Mouse (Mus musculus) heart, adult 2 months (tissue): ENCODE measurements around the gene Gjb5. TPM values are rescaled to one million over a fixed set of nuclear protein-coding genes. Genes with fewer than 3 reads are reported as not detected.

Source experiments
- DNase-seq, 2 experiments: peaks; one replicate each; pipeline ENCODE4 v3.0.0; 2021
- H3K27ac ChIP-seq: fragments of 200-600 bp; 2 replicates; pipeline ENCODE4 v1.8.1; 2022
- H3K27me3 ChIP-seq: fragments of 200-500 bp; 2 replicates; pipeline ENCODE4 v1.6.1; 2012; ENCODE audit warnings: mild to moderate bottlenecking, low read length, inconsistent platforms, mixed read lengths; ENCODE audit not compliant: control insufficient read depth, insufficient read depth
- H3K36me3 ChIP-seq: fragments of 200-500 bp; 2 replicates; pipeline ENCODE4 v1.6.1; 2012; ENCODE audit warnings: low read length, inconsistent platforms; ENCODE audit not compliant: control insufficient read depth, insufficient read depth
- H3K4me1 ChIP-seq: fragments of 200-500 bp; 2 replicates; pipeline ENCODE4 v1.6.1; 2011; ENCODE audit warnings: low read length; ENCODE audit not compliant: control insufficient read depth, insufficient read depth
- H3K4me3 ChIP-seq: fragments of 200-600 bp; 2 replicates; pipeline ENCODE4 v1.8.1; 2022
- H3K79me2 ChIP-seq: fragments of 200-500 bp; replicated peaks from 2 replicates; pipeline ENCODE4 v1.6.1; 2012; ENCODE audit warnings: mild to moderate bottlenecking, inconsistent platforms, low read length, moderate library complexity, mixed read lengths; ENCODE audit not compliant: control insufficient read depth, insufficient read depth
- H3K9ac ChIP-seq: fragments of 200-500 bp; 2 replicates; pipeline ENCODE4 v1.6.1; 2012; ENCODE audit warnings: low read depth, mild to moderate bottlenecking, control low read depth, inconsistent platforms, low read length, mixed read lengths
- CTCF ChIP-seq: fragments of 200-600 bp; IDR thresholded peaks from 2 replicates; pipeline ENCODE4 v1.8.1; 2022; ENCODE audit warnings: antibody characterized with exemption, mild to moderate bottlenecking, moderate library complexity
- EP300 ChIP-seq: fragments of 200-500 bp; IDR thresholded peaks from 2 replicates; pipeline ENCODE4 v1.6.1; 2011; ENCODE audit warnings: low read depth, low read length, control low read depth; ENCODE audit not compliant: insufficient read depth
- POLR2A ChIP-seq: fragments of 200-500 bp; IDR thresholded peaks from 2 replicates; pipeline ENCODE4 v1.6.1; 2011; ENCODE audit warnings: mild to moderate bottlenecking, low read depth, low read length, control low read depth; ENCODE audit not compliant: insufficient read depth
- WGBS: fragments of 180-500 bp; shearing (Covaris S2); methylation state at CpG from one replicate; pipeline ENCODE4 v1.1.7; 2018; 5-methylcytosine and 5-hydroxymethylcytosine counted together
- intact Hi-C: fragments of 180-260 bp; cut with DNase I; formaldehyde crosslinking; loops from one replicate; pipeline ENCODE4 v1.15.1; 2025
- polyA plus RNA-seq: library from polyadenylated mRNA; depleted of rRNA; stranded (reverse); fragments of >200 nt; gene quantifications from 2 replicates; pipeline ENCODE4 v1.2.3, GENCODE M21; 2012
- total RNA-seq, 2 experiments: library from RNA; stranded (reverse); gene quantifications; 2 replicates each; pipeline ENCODE4 v1.2.3; 2021

Gene Gjb5
- total and polyA plus RNA-seq, 3 experiments = 0.16 to 0.78 (median 0.29) TPM

DNA sequence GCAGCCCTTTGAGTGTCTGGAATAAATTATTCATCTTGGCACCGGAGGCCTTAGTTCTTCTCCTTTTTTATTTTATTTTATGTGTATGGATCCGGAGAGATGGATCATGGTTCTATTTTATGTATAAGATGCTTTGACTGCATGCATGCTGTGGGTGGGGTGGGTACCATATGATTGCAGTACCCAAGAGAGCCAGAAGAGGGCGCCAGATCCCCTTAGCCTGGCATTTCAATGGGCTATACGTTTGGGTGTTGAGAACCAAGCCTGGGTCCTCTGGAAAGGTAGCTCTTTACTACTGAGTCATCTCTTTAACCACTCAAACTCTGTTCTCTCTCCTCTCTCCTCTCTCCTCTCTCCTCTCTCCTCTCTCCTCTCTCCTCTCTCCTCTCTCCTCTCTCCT, 19.4 kb upstream of the Gjb5 start:
- WGBS = 36% methylated on average over 4 of the region's 4 CpGs
- intact Hi-C loops = no loop called here
- no peak for DNase-seq
- H3K27ac ChIP-seq = no peak overlapping the region
- H3K36me3 ChIP-seq = no peaks in the 10 kb centered on the region
- no peak overlapping the region for H3K9ac ChIP-seq
- no peaks in the 10 kb centered on the region for H3K4me1 ChIP-seq
- H3K27me3 ChIP-seq = no peaks in the 10 kb centered on the region
- TF ChIP-seq CTCF = peak; percentile 61
- no peak for TF ChIP-seq EP300
- TF ChIP-seq POLR2A = no peak
- no peaks in the 10 kb centered on the region for H3K79me2 ChIP-seq
- no peak overlapping the region for H3K4me3 ChIP-seq

DNA sequence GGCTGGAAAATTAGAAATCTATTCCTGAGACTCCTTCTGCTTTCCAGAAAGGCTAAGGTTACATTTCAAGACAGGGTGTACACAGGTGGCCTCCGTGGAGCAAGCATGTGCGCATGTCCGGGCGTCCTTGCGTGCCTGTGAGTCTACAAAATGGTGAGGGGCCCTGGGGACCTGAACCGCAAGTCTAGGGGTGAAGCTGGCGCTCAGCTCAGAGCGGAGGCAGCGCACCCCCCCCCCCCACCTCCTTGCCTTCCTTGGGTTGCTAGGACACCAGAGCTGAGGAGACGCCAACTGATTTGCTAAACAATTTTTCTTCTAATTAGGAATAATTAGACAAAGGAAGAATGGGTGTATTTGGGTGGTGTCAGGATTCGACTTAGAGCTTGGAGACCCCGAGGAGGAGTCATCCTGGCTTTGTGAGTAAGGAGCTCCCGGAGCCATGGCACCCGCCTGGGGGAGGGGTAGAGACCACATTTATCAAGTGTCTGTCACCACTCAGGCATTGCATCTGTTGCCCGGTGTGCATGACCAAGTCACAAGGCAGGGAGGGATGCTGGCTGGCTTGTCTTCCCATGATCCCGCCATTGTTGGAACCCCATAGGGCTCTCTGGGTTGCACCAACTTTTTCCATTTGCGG, 17.7 kb upstream of the Gjb5 start:
- no peak overlapping the region for H3K4me3 ChIP-seq
- no peaks in the 10 kb centered on the region for H3K79me2 ChIP-seq
- H3K27me3 ChIP-seq = no peaks in the 10 kb centered on the region
- 78% methylated on average over 17 of the region's 17 CpGs for WGBS
- no peak overlapping the region for H3K9ac ChIP-seq
- DNase-seq = no peak
- H3K36me3 ChIP-seq = no peaks in the 10 kb centered on the region
- TF ChIP-seq POLR2A = no peak
- no peak for TF ChIP-seq CTCF
- no peak for TF ChIP-seq EP300
- H3K4me1 ChIP-seq = no peaks in the 10 kb centered on the region
- intact Hi-C loops = no loop called here
- H3K27ac ChIP-seq = no peak overlapping the region

DNA sequence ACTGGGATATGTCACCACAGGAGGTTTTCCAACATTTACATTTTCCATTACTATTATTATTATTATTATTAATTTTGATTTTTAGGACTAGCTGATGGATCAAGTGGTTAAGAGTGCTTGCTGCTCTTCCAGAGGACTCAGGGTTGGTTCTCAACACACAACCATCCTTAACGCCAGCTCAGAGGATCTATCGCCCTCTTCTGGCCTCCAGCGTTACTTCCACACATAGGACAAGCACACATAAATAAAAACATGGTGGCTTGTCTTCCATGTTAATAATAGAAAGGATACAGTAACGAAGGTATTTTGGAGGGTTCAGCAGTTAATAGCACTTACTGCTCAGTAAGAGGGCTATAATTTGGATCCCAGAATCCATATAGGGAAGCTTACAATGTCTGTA, 16.7 kb upstream of the Gjb5 start:
- H3K4me1 ChIP-seq = no peaks in the 10 kb centered on the region
- H3K27me3 ChIP-seq = no peaks in the 10 kb centered on the region
- H3K4me3 ChIP-seq = no peak overlapping the region
- no peaks in the 10 kb centered on the region for H3K36me3 ChIP-seq
- 83% methylated on average over 4 of the region's 4 CpGs for WGBS
- no peak overlapping the region for H3K9ac ChIP-seq
- H3K27ac ChIP-seq = no peak overlapping the region
- TF ChIP-seq CTCF = 0 out of 2 replicates have a peak, but pooled peaks have one; percentile 12
- TF ChIP-seq POLR2A = no peak
- no peak for TF ChIP-seq EP300
- intact Hi-C loops = no loop called here
- no peaks in the 10 kb centered on the region for H3K79me2 ChIP-seq
- no peak for DNase-seq

DNA sequence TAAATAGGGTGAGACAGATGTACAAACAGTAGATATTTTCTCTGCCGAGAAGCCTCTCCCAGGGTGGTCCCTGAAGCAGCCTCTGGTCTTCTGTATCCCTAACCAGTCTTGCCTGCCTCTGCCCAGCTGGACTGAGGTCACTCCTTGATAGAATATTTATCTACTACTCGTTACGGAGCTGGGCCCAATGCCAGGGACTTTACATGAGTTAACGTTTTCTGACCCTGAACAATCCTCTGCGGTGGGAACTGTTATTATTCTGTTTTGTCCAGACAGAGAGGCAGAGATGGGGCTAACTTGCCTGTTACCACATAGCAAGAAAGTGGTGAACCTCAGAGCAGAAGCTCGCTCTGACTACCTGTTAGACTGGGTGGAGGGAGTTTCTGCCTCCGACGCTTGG, 15.5 kb upstream of the Gjb5 start:
- TF ChIP-seq POLR2A = no peak
- TF ChIP-seq CTCF = no peak
- TF ChIP-seq EP300 = no peak

DNA sequence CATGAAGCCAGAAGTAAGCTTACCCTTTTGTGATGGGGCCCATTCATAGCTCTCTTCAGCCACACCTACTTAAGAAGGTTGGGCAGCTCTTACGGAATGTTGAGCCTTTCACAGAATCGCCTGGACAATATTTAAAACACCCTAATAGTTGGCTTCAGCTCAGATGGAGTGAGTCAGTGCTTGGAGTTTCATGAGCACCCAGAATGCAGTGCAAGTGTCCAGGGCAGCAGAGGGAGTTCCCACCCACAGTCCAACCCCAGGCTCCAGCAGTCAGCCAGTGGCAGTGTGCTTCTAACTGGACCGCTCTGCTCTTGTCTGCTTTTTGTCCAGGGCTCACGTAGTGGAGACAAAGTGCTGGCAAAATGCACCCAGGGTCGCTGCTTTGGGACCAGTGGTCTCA, 13.6 kb upstream of the Gjb5 start:
- H3K4me1 ChIP-seq = no peaks in the 10 kb centered on the region
- H3K27ac ChIP-seq = no peak overlapping the region
- peak in 1 of 2 experiments; percentile 50 for DNase-seq
- H3K9ac ChIP-seq = no peak overlapping the region
- no peaks in the 10 kb centered on the region for H3K27me3 ChIP-seq
- H3K4me3 ChIP-seq = no peak overlapping the region
- TF ChIP-seq CTCF (no peak), POLR2A (0 out of 2 replicates have a peak, but pooled peaks have one; percentile 18), EP300 (no peak)
- no peaks in the 10 kb centered on the region for H3K79me2 ChIP-seq
- H3K36me3 ChIP-seq = no peaks in the 10 kb centered on the region
- 42% methylated on average over 5 of the region's 5 CpGs for WGBS
- intact Hi-C loops = no loop called here

More for the DNA sequence above, 15.5 kb upstream of the Gjb5 start:
- no peaks in the 10 kb centered on the region for H3K79me2 ChIP-seq
- 25% methylated on average over 8 of the region's 8 CpGs for WGBS
- H3K9ac ChIP-seq = no peak overlapping the region
- no peak for DNase-seq
- no peak overlapping the region for H3K4me3 ChIP-seq
- no peaks in the 10 kb centered on the region for H3K36me3 ChIP-seq
- H3K4me1 ChIP-seq = no peaks in the 10 kb centered on the region
- no peaks in the 10 kb centered on the region for H3K27me3 ChIP-seq
- H3K27ac ChIP-seq = no peak overlapping the region
- intact Hi-C loops = no loop called here

DNA sequence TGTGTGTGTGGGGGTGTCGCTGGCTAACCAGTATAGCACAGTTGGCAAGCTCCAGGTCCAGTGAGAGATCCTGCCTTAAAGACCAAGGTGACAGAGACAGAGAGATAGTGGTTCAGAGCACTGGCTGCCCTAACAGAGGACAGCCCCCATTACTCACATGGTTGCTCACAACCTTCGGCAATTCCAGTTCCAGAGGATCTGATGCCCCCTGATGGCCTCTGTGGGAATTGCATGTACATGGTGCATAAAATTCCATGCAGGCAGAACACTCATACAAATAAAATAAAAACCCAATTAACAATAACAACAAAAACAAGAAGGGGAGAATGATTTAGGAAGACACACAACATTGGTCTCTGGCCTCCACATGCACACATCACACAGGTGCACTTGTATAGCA, 12.5 kb upstream of the Gjb5 start:
- no peaks in the 10 kb centered on the region for H3K4me1 ChIP-seq

More for the DNA sequence above, 12.5 kb upstream of the Gjb5 start:
- no peak for DNase-seq
- Histone ChIP-seq H3K9ac (no peak overlapping the region), H3K36me3 (no peaks in the 10 kb centered on the region), H3K27ac (no peak overlapping the region), H3K79me2 (no peaks in the 10 kb centered on the region), H3K27me3 (no peaks in the 10 kb centered on the region), H3K4me3 (no peak overlapping the region)
- intact Hi-C loops = no loop called here
- TF ChIP-seq EP300 (no peak), CTCF (peak; percentile 45)
- 56% methylated on average over 2 of the region's 2 CpGs for WGBS
